Mouse (Mus musculus) bone marrow, adult 2 months (tissue): ENCODE results near the gene Tfeb. TPM values are rescaled to one million over a fixed set of nuclear protein-coding genes. Genes with fewer than 3 reads are reported as not detected.

Experiments used
- H3K27ac ChIP-seq: fragments of 200-500 bp; 2 replicates; pipeline ENCODE4 v1.5.1; 2012; ENCODE audit warnings: low read depth, mild to moderate bottlenecking, control low read depth, inconsistent platforms, low read length; ENCODE audit not compliant: control insufficient read depth, poor library complexity, insufficient read depth
- H3K4me1 ChIP-seq: fragments of 200-500 bp; 2 replicates; pipeline ENCODE4 v1.6.1; 2011; ENCODE audit warnings: low read length; ENCODE audit not compliant: control insufficient read depth, insufficient read depth
- H3K4me3 ChIP-seq: fragments of 200-500 bp; replicated peaks from 2 replicates; pipeline ENCODE3; 2011; ENCODE audit warnings: mild to moderate bottlenecking, low read depth, low read length, control low read depth; ENCODE audit not compliant: control insufficient read depth
- CTCF ChIP-seq: fragments of 200-500 bp; IDR thresholded peaks from 2 replicates; pipeline ENCODE4 v1.5.1; 2011; ENCODE audit warnings: low read length, control low read depth; ENCODE audit not compliant: control insufficient read depth, insufficient read depth
- POLR2A ChIP-seq: fragments of 200-500 bp; IDR thresholded peaks from 2 replicates; pipeline ENCODE4 v1.6.1; 2011; ENCODE audit warnings: low read depth, mild to moderate bottlenecking, control low read depth, low read length, borderline replicate concordance; ENCODE audit not compliant: control insufficient read depth
- WGBS: fragments of 180-500 bp; shearing (Covaris S2); methylation state at CpG from one replicate; pipeline ENCODE4 v1.1.7; 2018; 5-methylcytosine and 5-hydroxymethylcytosine counted together
- polyA plus RNA-seq: library from polyadenylated mRNA; stranded (reverse); fragments of >200 nt; gene quantifications from 2 replicates; pipeline ENCODE4 v1.2.4, GENCODE M21; 2011; ENCODE audit warnings: low replicate concordance; ENCODE audit not compliant: missing spikeins, insufficient read depth, insufficient read length

Gene Tfeb
- polyA plus RNA-seq, 1 experiment = 43.7 TPM

- no peaks in the 10 kb centered on the region for H3K4me1 ChIP-seq
- TF ChIP-seq POLR2A = no peak
- no peak for TF ChIP-seq CTCF
- no peak overlapping the region for H3K4me3 ChIP-seq
- 54% methylated on average over 4 of the region's 4 CpGs for WGBS
- H3K27ac ChIP-seq = no peak overlapping the region
Measured at GRCm38 (mm10) chr17:47721183-47721582, 15.6 kb upstream of the Tfeb start.

GRCm38 (mm10) chr17:47726566-47726965, 10.3 kb upstream of the Tfeb start, which contains the start of gene Pgc:
Gene Pgc (plus strand): TSS chr17:47726842.
- WGBS = 74% methylated on average over 11 of the region's 11 CpGs
- TF ChIP-seq POLR2A = no peak
- TF ChIP-seq CTCF = no peak
- Histone ChIP-seq H3K4me3 (no peak within 1 kb of the TSS), H3K27ac (no peak within 1 kb of the TSS), H3K4me1 (no peaks in the 10 kb centered on the region)

GRCm38 (mm10) chr17:47730633-47731575, 5.9 kb upstream of the Tfeb start:
- TF ChIP-seq CTCF = 0 out of 2 replicates have a peak, but pooled peaks have one; percentile 6
- TF ChIP-seq POLR2A = no peak
- Histone ChIP-seq H3K4me3 (no peak overlapping the region), H3K4me1 (no peaks in the 10 kb centered on the region), H3K27ac (no peak overlapping the region)
- 77% methylated on average over 24 of the region's 24 CpGs for whole genome bisulfite sequencing

- no peak overlapping the region for H3K27ac ChIP-seq
- TF ChIP-seq POLR2A (no peak), CTCF (no peak)
- H3K4me3 ChIP-seq = no peak overlapping the region
- 82% methylated on average over 14 of the region's 14 CpGs for WGBS
- H3K4me1 ChIP-seq = peaks cover 2% of the 10 kb centered on the region; the same call in 1 of the 2 replicates
Measured at GRCm38 (mm10) chr17:47735553-47736100, 1.2 kb upstream of the Tfeb start.

GRCm38 (mm10) chr17:47737271-47738065, 638 bp downstream of the Tfeb start:
- Histone ChIP-seq H3K4me3 (peak overlapping the region; percentile 80), H3K27ac (peak overlapping the region; percentile 97), H3K4me1 (peaks cover 2% of the 10 kb centered on the region; the same call in 1 of the 2 replicates)
- under 1% methylated on average over 52 of the region's 60 CpGs for WGBS
- TF ChIP-seq CTCF (no peak), POLR2A (peak; percentile 75; the same call in 1 of the 2 replicates)

GRCm38 (mm10) chr17:47738066-47738878, 1.4 kb downstream of the Tfeb start:
- H3K4me3 ChIP-seq = peak overlapping the region; percentile 80
- TF ChIP-seq CTCF = no peak
- peak; percentile 39; the same call in 1 of the 2 replicates for TF ChIP-seq POLR2A
- peak overlapping the region; percentile 97 for H3K27ac ChIP-seq
- H3K4me1 ChIP-seq = peaks cover 4% of the 10 kb centered on the region
- 1% methylated on average over 59 of the region's 61 CpGs for WGBS
